Mouse (Mus musculus) CD8-positive naive resting alpha-beta T cell, adult 2 months (primary cell): Measurements from ENCODE around the gene Hlcs.

Source experiments
- DNase-seq, 2 experiments: peaks; one replicate each; pipeline ENCODE4 v3.0.0; 2022; ENCODE audit warnings: low read depth in 2 of 2, low spot score in 2 of 2

The Hlcs gene

GRCm38 (mm10) chr16:94113160-94113559 lies 200.2 kb downstream of the Hlcs start:
- DNase-seq: no peak

- DNase-seq: no peak
Measured at GRCm38 (mm10) chr16:94097724-94098455, 215.5 kb downstream of the Hlcs start.

- no peak for DNase-seq
Measured at GRCm38 (mm10) chr16:94096479-94096878, 216.9 kb downstream of the Hlcs start.

GRCm38 (mm10) chr16:94095109-94095822 lies 218.1 kb downstream of the Hlcs start:
- no peak for DNase-seq

GRCm38 (mm10) chr16:94094251-94095108 lies 218.9 kb downstream of the Hlcs start:
- no peak for DNase-seq

GRCm38 (mm10) chr16:94093151-94093863 lies 220.1 kb downstream of the Hlcs start:
- no peak for DNase-seq

GRCm38 (mm10) chr16:94092511-94093150 lies 220.7 kb downstream of the Hlcs start:
- DNase-seq: no peak

- no peak for DNase-seq
Measured at GRCm38 (mm10) chr16:94088819-94089692, 224.3 kb downstream of the Hlcs start.

- DNase-seq: no peak
Measured at GRCm38 (mm10) chr16:94088226-94088748, 225.1 kb downstream of the Hlcs start.

GRCm38 (mm10) chr16:94087570-94088225 lies 225.7 kb downstream of the Hlcs start:
- DNase-seq: no peak

GRCm38 (mm10) chr16:94086701-94087569 lies 226.4 kb downstream of the Hlcs start:
- DNase-seq: no peak

- no peak for DNase-seq
Measured at GRCm38 (mm10) chr16:94085603-94086285, 227.6 kb downstream of the Hlcs start.

- DNase-seq: no peak
Measured at GRCm38 (mm10) chr16:94084711-94085602, 228.4 kb downstream of the Hlcs start, which contains the start of gene Sim2. Gene Sim2 (plus strand): TSS chr16:94084931.

- DNase-seq: no peak
Measured at GRCm38 (mm10) chr16:94083848-94084525, 229.4 kb downstream of the Hlcs start.

GRCm38 (mm10) chr16:94082960-94083847 lies 230.2 kb downstream of the Hlcs start:
- no peak for DNase-seq
